Mouse (Mus musculus) neutrophil, adult 83 days (primary cell): Measurements from ENCODE around the gene Eno4. TPM values are rescaled to one million over a fixed set of nuclear protein-coding genes. Genes with fewer than 3 reads are reported as not detected.

Source experiments
- total RNA-seq, 2 experiments: library from RNA; stranded (reverse); gene quantifications; one replicate each; pipeline ENCODE4 v1.2.4; 2023

The Eno4 gene
- not detected for total RNA-seq

DNA sequence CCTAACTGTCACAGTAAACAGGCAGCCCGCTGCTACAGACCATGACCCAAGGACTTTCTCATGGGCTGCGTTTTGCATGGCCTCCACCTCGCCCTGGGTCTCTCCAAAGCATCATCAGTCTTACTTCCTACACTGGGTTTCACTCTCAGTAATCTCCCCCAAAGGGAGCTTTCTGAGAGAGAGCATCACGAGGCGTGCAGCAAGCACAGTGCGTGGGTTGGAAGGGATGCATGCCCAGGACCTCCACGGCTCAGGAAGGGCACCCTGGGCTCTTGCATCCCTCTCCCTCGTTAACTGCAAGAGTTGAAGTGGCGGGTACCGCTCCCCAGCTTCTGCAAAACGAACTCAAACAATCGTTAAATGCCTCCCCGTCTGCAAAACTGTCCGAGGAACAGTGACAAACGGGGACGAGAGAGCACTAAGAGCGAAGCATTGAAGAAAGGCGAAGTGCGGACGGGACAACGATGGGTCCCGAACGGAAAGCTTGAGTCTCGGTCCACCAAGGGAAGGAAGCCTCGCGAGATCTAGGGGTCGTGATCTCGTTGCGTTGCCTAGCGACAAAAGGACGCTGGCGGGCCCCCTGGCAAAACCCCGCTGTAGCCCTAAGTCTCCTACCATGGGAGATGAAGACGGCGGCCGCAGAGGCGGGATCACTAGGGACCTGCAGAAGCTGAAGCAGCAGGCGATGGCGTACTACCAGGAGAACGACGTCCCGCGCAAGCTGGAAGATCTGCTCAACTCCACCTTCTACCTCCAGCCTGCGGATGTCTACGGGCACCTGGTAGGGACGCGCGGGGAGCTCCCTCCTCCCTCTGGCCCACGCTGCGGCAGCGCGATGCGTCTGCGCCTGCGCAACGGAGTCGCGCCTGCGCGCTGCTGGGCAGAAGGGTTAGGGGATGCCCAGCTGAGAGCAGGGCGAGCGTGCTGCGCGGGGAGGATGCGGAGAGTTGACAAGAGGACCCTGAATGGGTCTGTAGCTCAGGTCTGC, at the start of gene Eno4, which contains the start of gene Hspa12a:
TSS of gene Eno4 (plus strand) at position 585 of the 988 bp plus-strand sequence.
TSS of gene Hspa12a (minus strand) at position 814 of the 988 bp plus-strand sequence.

Other genes with a start within 250 kb of the Eno4 start
- gene Pnliprp1, start 214.5 kb upstream of the Eno4 start, total RNA-seq = not detected
- not detected for gene Pnliprp2, start 183.7 kb upstream of the Eno4 start, total RNA-seq
- not detected for gene 1700019N19Rik, start 149.0 kb upstream of the Eno4 start, total RNA-seq
- 1 to 10 TPM; 4.0 to 5.3 TPM for gene Hspa12a, start 229 bp downstream of the Eno4 start, total RNA-seq
- gene Shtn1, start 132.7 kb downstream of the Eno4 start, total RNA-seq = 1 to 10 TPM; 2.1 to 2.3 TPM
- gene Vax1, start 226.6 kb downstream of the Eno4 start, total RNA-seq = not detected